Mouse (Mus musculus): Measurements from ENCODE around the gene Vmn1r17. TPM values are rescaled to one million over a fixed set of nuclear protein-coding genes. Genes with fewer than 3 reads are reported as not detected.
"Not testable (repeated sequence)": the region's sequence is repeated elsewhere in the genome, so short reads cannot be mapped to it uniquely, and the experiment has no call there.

The Vmn1r17 gene
- total RNA-seq (2021): not detected
- long read RNA-seq, experiment 1: 0 reads
- long read RNA-seq, experiment 2: 0 reads

DNA sequence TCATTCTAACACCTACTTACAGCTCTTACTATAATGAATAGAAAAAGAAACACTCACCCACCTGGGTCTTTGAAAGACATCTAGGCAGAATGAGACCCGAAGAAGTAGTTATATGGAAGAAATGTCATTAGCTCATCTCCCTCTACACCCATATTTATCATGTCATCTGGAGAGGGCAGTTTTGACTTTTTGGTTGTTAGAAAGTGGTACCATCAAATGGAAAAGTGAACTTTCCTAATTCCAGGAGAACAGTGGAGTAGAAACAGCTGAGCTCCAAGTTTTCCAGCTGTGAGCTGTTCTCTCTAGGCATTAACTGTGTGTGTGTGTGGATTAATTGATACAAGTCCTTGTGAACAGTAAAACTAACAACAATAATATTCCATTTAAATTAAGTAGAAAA, at the start of gene Vmn1r17:
Gene Vmn1r17, minus strand, starts transcription at position 101 of the 400 bp plus-strand sequence.
- DNase-seq (ENCODE audit: low spot score in 2 of 2): no peak

DNA sequence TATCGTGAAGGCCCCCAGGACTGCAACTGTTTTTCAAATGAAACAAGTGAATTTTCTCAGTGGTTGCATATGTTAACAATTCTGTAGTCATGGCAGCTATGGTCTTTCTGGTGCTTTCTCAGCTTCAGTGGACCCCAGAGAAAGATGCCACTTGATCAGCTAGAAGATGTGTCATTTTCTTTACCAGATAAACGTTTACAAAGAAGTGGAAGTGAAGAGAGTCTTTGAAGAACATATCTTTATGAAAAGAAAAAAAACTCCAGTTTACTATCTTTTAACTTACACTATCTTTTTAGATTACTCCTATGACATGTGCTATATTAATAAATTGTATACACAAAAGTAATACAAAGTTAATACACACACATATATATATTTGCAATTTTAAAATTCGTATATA, 40.0 kb upstream of the Vmn1r17 start, which contains the start of gene Vmn1r19:
Gene Vmn1r19, plus strand, starts transcription at position 301 of the 400 bp plus-strand sequence.
- not testable (repeated sequence) for DNase-seq (ENCODE audit: low spot score in 2 of 2)

DNA sequence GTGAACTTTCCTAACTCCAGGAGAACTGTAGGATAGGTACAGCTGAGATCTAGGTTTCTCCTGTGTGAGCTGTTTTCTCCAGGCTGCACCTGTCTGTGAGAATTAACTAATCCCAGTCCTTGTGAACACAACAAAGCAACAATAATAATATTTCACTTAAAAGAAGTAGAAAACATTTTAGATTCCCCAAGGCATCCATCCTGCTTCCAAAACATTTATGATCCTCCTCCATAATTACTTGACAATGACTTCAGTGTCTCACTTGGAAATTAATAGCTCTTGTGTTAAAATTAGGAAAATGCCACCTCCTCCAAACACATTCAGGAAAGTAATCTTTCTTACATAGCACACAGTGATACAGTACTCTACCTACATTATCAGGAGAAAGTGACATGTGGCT, 32.2 kb upstream of the Vmn1r17 start, which contains the start of gene Vmn1r18:
Gene Vmn1r18, minus strand, starts transcription at position 101 of the 400 bp plus-strand sequence.
- DNase-seq (ENCODE audit: low spot score in 2 of 2): no peak

DNA sequence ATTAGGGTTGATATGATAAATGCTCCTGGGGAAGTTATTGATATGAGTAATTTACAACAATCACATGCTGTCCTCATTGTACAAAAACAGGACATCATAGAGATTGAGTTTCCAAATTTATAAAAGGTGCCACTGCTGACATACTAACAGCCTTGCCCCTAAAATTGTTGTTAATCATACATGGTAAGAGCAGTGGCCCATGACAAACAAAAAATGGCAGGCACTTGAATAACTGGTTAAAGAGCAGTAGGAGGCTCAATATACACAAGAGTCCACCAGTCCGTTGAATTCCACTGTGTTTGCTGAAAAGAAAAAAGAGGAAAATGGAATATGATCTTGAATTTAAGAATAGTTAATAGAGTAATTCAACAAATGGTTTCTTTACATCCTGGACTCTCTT, 4.0 kb upstream of the Vmn1r17 start:
- DNase-seq (ENCODE audit: low spot score in 2 of 2): no peak

DNA sequence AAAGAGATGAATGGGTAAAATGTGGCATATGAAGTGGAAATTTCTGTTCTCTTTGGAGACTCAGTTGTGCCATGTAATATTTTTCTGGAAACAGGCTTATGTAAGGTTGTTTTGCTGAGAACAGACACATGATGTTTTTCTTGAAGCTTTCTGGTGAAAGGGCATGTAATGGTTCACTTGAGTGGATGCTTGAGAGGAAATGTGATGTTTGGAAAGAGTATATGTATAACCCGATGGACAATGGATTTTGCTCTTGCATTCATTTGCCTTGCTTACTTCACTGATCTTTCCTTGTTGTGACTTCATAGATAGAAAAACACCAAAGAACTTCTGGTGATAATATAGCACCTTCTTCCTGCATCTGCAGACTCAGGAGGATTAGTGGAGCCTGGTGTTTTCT, 2.3 kb upstream of the Vmn1r17 start:
- not testable (repeated sequence) for DNase-seq (ENCODE audit: low spot score in 2 of 2)

DNA sequence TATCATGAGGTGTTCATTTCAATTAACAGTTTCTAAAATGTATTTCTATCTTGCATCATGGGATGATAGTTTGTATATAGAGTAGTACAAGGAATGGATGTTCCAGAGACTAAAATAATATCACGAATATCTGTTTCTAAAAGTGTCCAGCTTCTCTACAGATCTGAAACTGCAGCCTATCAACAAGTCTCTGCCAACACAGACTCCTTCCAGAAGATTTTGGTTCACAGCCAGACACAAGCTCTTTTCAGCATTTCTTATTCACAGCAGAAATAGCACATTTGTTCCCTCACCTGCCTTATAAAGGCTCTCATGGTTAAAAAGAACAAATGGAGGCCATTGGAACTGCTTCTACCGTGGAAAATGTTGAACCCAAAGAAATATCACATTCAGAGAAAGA, 6.7 kb downstream of the Vmn1r17 start:
- no peak for DNase-seq (ENCODE audit: low spot score in 2 of 2)

DNA sequence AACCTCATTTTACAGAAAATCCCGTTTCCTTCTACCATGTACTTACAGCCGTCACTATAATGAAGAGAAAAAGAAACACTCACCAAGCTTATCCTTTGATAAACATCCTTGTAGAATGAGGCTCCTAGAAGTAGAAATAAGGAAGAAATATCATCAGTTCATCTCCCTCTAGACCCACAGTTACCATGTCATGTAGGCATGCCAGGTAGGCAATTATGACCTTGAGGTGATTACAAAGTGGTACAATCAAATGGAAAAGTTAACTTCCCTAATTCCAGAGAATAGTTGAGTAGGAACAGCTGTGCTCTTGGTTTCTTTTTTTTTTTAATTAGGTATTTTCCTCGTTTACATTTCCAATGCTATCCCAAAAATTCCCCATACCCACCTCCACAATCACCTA, 34.1 kb downstream of the Vmn1r17 start, which contains the start of gene Vmn1r16:
Gene Vmn1r16, minus strand, starts transcription at position 101 of the 400 bp plus-strand sequence.
- no peak for DNase-seq (ENCODE audit: low spot score in 2 of 2)

DNA sequence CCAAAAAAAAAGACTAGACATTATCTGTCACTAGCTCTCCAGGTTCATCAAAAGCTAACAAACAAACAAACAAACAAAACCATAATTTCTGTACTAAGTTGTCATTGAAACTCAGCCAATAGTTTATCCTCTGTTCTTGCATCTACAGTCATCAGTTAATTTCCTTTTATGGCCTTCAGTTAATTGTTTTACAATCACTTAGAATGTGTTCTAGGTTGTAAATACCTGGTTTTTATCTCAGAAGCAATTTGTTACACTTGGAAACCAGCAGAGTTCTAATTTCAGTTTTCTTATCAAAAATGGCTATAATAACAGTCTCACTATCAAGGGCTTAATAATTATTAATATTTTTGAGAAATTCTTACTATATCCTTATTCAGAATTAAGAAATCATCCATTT, 37.4 kb downstream of the Vmn1r17 start:
- DNase-seq (ENCODE audit: low spot score in 2 of 2): no peak

Other genes with a start within 250 kb of the Vmn1r17 start
- not detected for gene Vmn1r11, start 230.3 kb downstream of the Vmn1r17 start, total RNA-seq (2021)
- not detected for gene Vmn1r12, start 206.8 kb downstream of the Vmn1r17 start, total RNA-seq (2021)
- gene Vmn1r13, start 160.4 kb downstream of the Vmn1r17 start, total RNA-seq (2021): not detected
- not detected for gene Vmn1r14, start 132.0 kb downstream of the Vmn1r17 start, total RNA-seq (2021)
- gene Vmn1r15, start 105.8 kb downstream of the Vmn1r17 start, total RNA-seq (2021): not detected
- gene Vmn1r16, start 34.2 kb downstream of the Vmn1r17 start, total RNA-seq (2021): not detected
- gene Vmn1r18, start 32.1 kb upstream of the Vmn1r17 start, total RNA-seq (2021): under 1 TPM; 0.05 TPM
- not detected for gene Vmn1r19, start 40.1 kb upstream of the Vmn1r17 start, total RNA-seq (2021)
- not detected for gene Vmn1r20, start 65.2 kb upstream of the Vmn1r17 start, total RNA-seq (2021)
- gene Ppm1k, start 171.7 kb upstream of the Vmn1r17 start, total RNA-seq (2021): 10 to 100 TPM; 44.7 to 49.7 TPM
- 1 to 10 TPM; 2.6 to 2.8 TPM for gene Herc6, start 217.3 kb upstream of the Vmn1r17 start, total RNA-seq (2021)